Mouse (Mus musculus) brain, adult 2 months (tissue): ENCODE measurements around the gene Zbtb18.

Source experiments
- DNase-seq: peaks from one replicate; pipeline ENCODE4 v3.0.0; 2011; ENCODE audit warnings: low read depth, low spot score

Zbtb18 gene

DNA sequence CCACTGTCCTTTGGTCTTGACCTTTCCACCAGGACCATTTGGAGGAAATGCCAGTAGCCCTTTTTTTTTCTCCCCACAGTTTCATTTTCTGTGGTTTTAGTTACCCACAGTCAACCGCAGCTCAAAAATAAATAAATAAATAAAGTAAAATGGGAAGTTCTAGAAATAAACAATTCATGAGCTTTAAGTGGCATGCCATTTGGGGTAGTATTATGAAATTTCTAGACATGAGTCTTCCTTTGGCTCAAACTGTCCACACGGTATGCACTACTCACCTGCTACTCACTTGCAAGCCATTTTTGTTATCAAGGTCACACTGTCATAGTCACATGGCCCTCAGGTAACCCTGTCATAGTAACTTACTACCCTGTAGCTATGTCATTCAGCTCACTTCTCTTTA is 41.5 kb downstream of the Zbtb18 start:
- no peak for DNase-seq

DNA sequence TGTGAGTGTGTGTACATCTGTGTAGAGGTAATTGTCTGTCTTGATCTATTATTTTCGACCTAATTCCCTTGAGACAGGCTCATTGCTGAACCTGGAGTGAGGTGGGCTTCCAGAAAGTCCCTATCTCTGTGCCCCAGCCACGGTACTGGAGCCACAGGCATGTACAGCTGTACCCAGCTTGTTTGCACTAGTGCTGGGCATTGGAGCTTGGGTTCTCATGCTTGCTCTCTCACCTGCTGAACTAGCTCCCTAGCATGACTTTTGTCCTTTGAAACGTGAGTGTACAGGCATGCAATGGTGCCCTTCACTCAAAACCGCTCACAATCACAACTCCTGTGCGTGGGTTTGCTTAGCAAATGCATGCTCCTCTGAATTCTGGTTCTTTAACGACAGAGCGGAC is 42.1 kb downstream of the Zbtb18 start:
- DNase-seq: no peak

DNA sequence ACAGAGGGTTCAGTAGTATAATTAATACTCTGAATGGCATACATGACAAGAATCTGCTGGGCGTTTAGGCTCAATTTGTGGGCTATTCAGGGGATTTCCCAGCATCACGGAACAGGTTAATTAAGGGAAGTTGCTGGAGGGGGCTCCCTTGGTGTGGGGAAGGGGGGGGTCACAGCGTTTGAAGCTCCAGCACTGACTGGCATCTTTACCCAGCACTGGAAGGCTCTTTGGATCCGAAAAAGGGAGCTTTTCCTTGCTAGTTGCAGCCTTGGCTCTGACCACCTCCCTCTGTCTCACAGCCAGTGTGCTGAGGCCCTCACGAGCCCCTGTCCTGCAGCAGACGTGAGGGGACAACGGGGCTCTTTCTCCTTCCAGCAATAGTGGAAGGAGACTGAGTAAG is 42.5 kb downstream of the Zbtb18 start:
- DNase-seq: no peak

DNA sequence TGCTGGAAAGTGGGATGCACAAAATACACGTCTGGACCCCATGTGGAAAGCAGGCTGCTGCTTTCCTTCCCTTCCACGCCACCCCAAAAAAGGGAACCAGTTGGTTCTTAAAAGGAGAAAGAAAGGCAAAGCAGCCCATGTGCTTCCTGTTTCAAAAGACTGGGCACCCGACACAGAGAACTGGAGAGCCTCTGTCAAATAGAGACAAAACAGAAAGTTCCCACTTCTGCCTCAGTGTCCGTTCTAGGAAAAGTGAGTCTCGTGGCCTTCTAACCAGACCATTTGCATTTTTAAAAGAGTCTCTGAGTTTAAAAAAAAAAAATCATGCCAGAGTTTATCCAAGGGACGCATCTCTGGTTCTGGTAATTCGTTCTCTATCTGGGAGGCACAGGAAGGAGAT is 47.7 kb downstream of the Zbtb18 start:
- DNase-seq: peak; percentile 41

DNA sequence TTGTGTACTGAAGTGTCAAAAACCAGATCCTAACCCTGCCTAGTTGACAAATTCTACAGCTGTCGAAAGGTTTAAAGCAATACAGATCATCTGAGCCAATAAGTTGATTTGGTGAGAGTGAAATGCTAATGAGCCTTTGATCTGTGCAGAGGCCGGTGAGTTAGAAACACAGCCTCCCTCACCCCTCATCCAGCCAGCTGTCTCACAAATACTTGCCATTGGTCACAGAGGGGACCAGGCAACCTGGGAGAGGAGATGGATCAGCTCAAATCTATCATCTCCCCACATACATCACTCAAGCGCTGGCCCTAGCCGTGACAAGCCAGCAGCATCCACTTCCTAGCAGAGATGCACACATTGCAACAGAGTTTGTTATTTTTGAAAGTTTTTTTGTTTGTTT is 48.7 kb downstream of the Zbtb18 start:
- DNase-seq: no peak

DNA sequence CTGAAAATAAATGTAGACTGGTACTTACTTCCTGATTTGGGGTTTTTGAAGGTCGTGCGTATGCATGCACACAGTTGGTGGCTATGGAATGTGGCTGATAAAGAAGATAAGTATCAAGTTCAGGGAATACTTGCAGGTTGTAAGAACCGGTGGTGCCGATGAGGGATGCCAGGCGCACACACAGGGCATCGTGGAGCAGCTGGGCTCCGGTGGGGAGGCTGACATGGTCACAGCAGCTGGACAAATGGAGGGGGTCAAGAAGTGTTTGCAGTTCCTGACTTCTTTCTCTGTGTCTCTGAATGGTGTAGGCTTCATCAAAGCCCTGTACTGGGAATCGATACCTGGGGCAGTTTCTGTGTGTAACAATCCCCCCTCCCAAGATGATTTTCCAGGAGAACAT is 49.1 kb downstream of the Zbtb18 start:
- DNase-seq: no peak

DNA sequence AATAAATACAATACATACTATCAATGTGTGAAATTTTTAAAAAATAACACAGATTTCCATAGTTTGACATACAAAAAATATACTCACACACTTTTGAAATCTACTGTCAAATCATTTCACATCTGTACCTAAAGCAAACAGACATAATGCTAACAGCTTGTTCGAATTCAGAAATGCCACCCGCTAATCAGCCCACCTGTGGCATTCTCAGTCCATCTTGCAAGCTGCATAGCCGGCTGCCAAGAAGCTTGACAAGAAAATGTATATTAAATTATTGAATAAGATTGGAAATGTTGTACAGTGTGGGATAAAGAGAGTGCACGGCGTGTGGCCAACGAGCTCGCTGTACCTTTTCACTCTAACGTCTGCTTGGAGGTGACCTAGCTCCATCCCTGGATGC is 52.2 kb downstream of the Zbtb18 start:
- no peak for DNase-seq

DNA sequence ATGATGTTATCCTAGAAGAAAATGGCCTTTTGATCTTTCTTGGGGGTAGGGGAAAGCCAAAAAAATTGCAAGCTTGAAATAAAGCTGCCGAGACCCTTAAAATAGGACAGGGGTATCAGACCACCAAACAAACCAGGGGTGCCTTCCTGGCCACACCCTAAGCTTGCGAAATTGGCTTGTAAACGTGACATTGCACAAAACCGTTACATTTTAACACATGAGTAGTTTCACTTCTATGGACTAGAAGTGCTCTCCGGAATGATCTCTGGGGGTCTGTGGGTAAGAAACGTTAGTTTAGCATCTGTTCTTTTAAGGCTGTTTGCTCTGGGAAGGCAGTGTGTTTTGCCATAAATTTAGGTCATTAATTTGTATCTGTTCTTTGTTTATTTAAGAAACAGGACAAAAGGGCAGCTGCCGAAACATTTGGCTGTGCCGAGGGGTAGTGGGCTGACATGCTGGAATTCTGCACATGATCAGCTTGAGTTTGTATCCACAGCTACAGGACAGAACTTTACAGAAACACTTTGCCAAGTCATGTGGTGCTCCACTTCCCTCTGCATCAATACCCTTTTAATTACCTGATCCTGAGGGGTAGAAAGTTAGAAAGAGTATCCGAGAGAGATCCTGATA is 52.9 kb downstream of the Zbtb18 start:
- DNase-seq: no peak
